Mouse (Mus musculus): ENCODE results near the gene Dio1.

DNA sequence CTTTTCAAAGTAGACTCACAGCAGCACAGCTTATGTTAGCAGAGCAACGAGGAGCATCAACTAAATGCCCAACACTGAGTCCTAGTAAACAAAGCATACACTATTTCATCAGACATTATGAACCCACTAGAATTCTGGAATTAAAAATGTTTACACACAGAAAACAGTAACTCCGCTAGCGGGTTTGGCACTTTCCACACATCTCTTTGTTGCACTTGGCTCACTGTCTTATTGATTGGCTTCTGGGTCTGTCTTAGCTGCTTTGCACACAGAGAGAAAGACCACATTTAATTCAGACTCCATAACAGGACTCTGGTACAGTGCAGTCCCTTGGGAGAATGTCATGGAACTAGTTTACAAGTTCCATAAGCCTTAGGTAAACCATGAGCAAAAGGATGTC, 58.9 kb downstream of the Dio1 start:
- TF ChIP-seq CTCF (IDR thresholded peaks at IDR 0.05) (no peak), EP300 (IDR thresholded peaks at IDR 0.05) (no peak)
